Mouse (Mus musculus) neural tube, embryonic 13.5 days (tissue): ENCODE data around the gene Dazap1. TPM values are rescaled to one million over a fixed set of nuclear protein-coding genes. Genes with fewer than 3 reads are reported as not detected.

Source experiments
- ATAC-seq: fragments of 200-750 bp; cut with Nextera tagmentation; 2 replicates; pipeline ENCODE4 v1.8.0; 2017; ENCODE audit warnings: low read depth, mild to moderate bottlenecking, moderate TSS enrichment, moderate library complexity
- H3K27ac ChIP-seq: fragments of 300-500 bp; sonication (generic); replicated peaks from 2 replicates; pipeline ENCODE4 v1.5.1; 2015; ENCODE audit warnings: moderate library complexity, mild to moderate bottlenecking, inconsistent platforms
- H3K27me3 ChIP-seq: fragments of 300-500 bp; sonication (generic); 2 replicates; pipeline ENCODE4 v1.6.1; 2015; ENCODE audit warnings: mild to moderate bottlenecking, inconsistent platforms
- H3K36me3 ChIP-seq: fragments of 300-500 bp; sonication (generic); 2 replicates; pipeline ENCODE4 v1.6.1; 2015; ENCODE audit warnings: mild to moderate bottlenecking, inconsistent platforms
- H3K4me1 ChIP-seq: fragments of 300-500 bp; sonication (generic); replicated peaks from 2 replicates; pipeline ENCODE4 v1.6.1; 2015; ENCODE audit warnings: inconsistent platforms
- H3K4me2 ChIP-seq: fragments of 300-500 bp; sonication (generic); 2 replicates; pipeline ENCODE4 v1.6.1; 2015; ENCODE audit warnings: inconsistent platforms, mild to moderate bottlenecking, moderate library complexity
- H3K4me3 ChIP-seq: fragments of 300-500 bp; sonication (generic); 2 replicates; pipeline ENCODE4 v1.5.1; 2015; ENCODE audit warnings: mild to moderate bottlenecking, inconsistent platforms
- H3K9ac ChIP-seq: fragments of 300-500 bp; sonication (generic); 2 replicates; pipeline ENCODE4 v1.6.1; 2015; ENCODE audit warnings: moderate library complexity, mild to moderate bottlenecking, inconsistent platforms
- H3K9me3 ChIP-seq: fragments of 300-500 bp; sonication (generic); 2 replicates; pipeline ENCODE4 v1.6.1; 2016; ENCODE audit warnings: inconsistent platforms
- WGBS: fragments of 180-500 bp; shearing (Covaris S2); methylation state at CpG from one replicate; pipeline ENCODE4 v1.1.7; 2015; 5-methylcytosine and 5-hydroxymethylcytosine counted together
- polyA plus RNA-seq: library from polyadenylated mRNA; unstranded; fragments of >200 nt; fragmentation: Nextera tagmentation; extraction: Ambion mirVana; gene quantifications from 2 replicates; pipeline ENCODE4 v1.2.1, GENCODE M21; 2015

Dazap1 gene
- polyA plus RNA-seq, 1 experiment from 2014 or later: 59.8 TPM

DNA sequence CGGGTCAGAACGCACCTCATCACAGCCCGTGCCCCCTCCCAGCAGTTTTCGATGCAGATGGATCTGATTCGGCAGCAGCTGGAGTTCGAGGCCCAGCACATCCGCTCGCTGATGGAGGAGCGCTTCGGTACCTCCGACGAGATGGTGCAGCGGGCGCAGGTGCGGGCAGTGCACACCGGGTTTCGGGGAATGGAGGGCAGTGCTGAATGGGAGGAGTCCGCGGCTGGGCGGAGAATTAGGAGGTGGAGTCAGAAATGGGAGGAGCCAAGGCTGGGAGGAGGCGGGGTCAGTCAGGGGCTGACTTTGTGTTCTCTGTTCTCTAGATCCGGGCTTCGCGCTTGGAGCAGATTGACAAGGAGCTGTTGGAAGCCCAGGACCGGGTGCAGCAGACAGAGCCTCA is 43.6 kb downstream of the Dazap1 start:
- 14% methylated on average over 25 of the region's 25 CpGs for WGBS

DNA sequence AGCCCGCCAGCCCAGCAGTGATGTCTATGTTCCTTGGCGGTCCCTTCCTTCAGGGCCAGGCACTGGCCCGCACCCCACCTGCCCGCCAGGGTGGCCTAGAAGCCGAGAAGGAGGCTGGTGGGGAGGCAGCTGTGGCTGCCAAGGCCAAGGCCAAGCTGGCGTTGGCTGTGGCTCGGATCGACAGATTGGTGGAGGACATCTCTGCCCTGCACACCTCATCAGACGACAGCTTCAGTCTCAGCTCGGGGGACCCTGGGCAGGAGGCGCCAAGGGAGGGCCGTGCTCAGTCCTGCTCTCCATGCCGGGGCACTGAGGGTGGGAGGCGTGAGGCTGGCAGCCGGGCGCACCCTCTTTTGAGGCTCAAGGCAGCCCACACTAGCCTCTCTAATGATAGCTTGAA is 50.3 kb downstream of the Dazap1 start:
- no peak overlapping the region for H3K4me2 ChIP-seq
- WGBS: 87% methylated on average over 16 of the region's 16 CpGs
- H3K36me3 ChIP-seq: peaks cover 100% of the 10 kb centered on the region
- 0 out of 2 replicates have a peak overlapping the region, but pooled peaks have one; percentile 2 for H3K9ac ChIP-seq
- H3K27me3 ChIP-seq: peaks cover 25% of the 10 kb centered on the region; the same call in 1 of the 2 replicates
- no peak overlapping the region for H3K4me3 ChIP-seq
- ATAC-seq: no peak
- H3K9me3 ChIP-seq: no peaks in the 10 kb centered on the region
- H3K4me1 ChIP-seq: peaks cover 51% of the 10 kb centered on the region
- H3K27ac ChIP-seq: no peak overlapping the region

More for the DNA sequence above, 43.6 kb downstream of the Dazap1 start:
- Histone ChIP-seq H3K36me3 (peaks cover 82% of the 10 kb centered on the region), H3K27me3 (no peaks in the 10 kb centered on the region), H3K9ac (peak overlapping the region; percentile 22; the same call in 1 of the 2 replicates), H3K4me3 (peak overlapping the region; percentile 20; the same call in 1 of the 2 replicates), H3K27ac (no peak overlapping the region), H3K4me1 (peaks cover 61% of the 10 kb centered on the region), H3K4me2 (peak overlapping the region; percentile 37), H3K9me3 (no peaks in the 10 kb centered on the region)
- no peak for ATAC-seq

- Histone ChIP-seq H3K36me3 (peaks cover 100% of the 10 kb centered on the region), H3K4me2 (no peak overlapping the region), H3K9ac (0 out of 2 replicates have a peak overlapping the region, but pooled peaks have one; percentile 22), H3K27me3 (peaks cover 25% of the 10 kb centered on the region; the same call in 1 of the 2 replicates), H3K9me3 (no peaks in the 10 kb centered on the region), H3K27ac (no peak overlapping the region), H3K4me3 (0 out of 2 replicates have a peak overlapping the region, but pooled peaks have one; percentile 2), H3K4me1 (peaks cover 63% of the 10 kb centered on the region)
- no peak for ATAC-seq
- 68% methylated on average over 54 of the region's 54 CpGs for WGBS
These were observed 51.6 kb downstream of the Dazap1 start for GRCm38 (mm10) chr10:80312586-80313504.

- Histone ChIP-seq H3K27ac (no peak overlapping the region), H3K36me3 (peaks cover 98% of the 10 kb centered on the region), H3K4me1 (peaks cover 64% of the 10 kb centered on the region), H3K4me2 (no peak overlapping the region), H3K27me3 (peaks cover 25% of the 10 kb centered on the region; the same call in 1 of the 2 replicates), H3K9ac (0 out of 2 replicates have a peak overlapping the region, but pooled peaks have one; percentile 19), H3K9me3 (no peaks in the 10 kb centered on the region), H3K4me3 (no peak overlapping the region)
- WGBS: 46% methylated on average over 20 of the region's 20 CpGs
- no peak for ATAC-seq
These were observed 52.4 kb downstream of the Dazap1 start for GRCm38 (mm10) chr10:80313627-80314201.

- no peak overlapping the region for H3K4me3 ChIP-seq
- peaks cover 91% of the 10 kb centered on the region for H3K36me3 ChIP-seq
- peak overlapping the region; percentile 44; the same call in 1 of the 2 replicates for H3K9ac ChIP-seq
- H3K4me1 ChIP-seq: peaks cover 72% of the 10 kb centered on the region
- no peaks in the 10 kb centered on the region for H3K9me3 ChIP-seq
- no peak overlapping the region for H3K4me2 ChIP-seq
- 53% methylated on average over 16 of the region's 16 CpGs for WGBS
- H3K27me3 ChIP-seq: peaks cover 25% of the 10 kb centered on the region; the same call in 1 of the 2 replicates
- no peak for ATAC-seq
- H3K27ac ChIP-seq: no peak overlapping the region
These were observed 53.3 kb downstream of the Dazap1 start for GRCm38 (mm10) chr10:80314494-80315001.

- H3K9me3 ChIP-seq: no peaks in the 10 kb centered on the region
- no peak overlapping the region for H3K4me3 ChIP-seq
- H3K4me1 ChIP-seq: peaks cover 78% of the 10 kb centered on the region
- 53% methylated on average over 27 of the region's 27 CpGs for WGBS
- no peak overlapping the region for H3K4me2 ChIP-seq
- H3K36me3 ChIP-seq: peaks cover 84% of the 10 kb centered on the region
- H3K27ac ChIP-seq: no peak overlapping the region
- peak overlapping the region; percentile 44; the same call in 1 of the 2 replicates for H3K9ac ChIP-seq
- H3K27me3 ChIP-seq: peaks cover 25% of the 10 kb centered on the region; the same call in 1 of the 2 replicates
- ATAC-seq: no peak
These were observed 54.0 kb downstream of the Dazap1 start for GRCm38 (mm10) chr10:80315315-80315714.

- Histone ChIP-seq H3K27me3 (peaks cover 25% of the 10 kb centered on the region; the same call in 1 of the 2 replicates), H3K9ac (peak overlapping the region; percentile 4; the same call in 1 of the 2 replicates), H3K36me3 (peaks cover 73% of the 10 kb centered on the region), H3K4me1 (peaks cover 79% of the 10 kb centered on the region), H3K4me3 (no peak overlapping the region), H3K9me3 (no peaks in the 10 kb centered on the region), H3K4me2 (no peak overlapping the region), H3K27ac (0 out of 2 replicates have a peak overlapping the region, but pooled peaks have one; percentile 33)
- peak; percentile 7; the same call in 1 of the 2 replicates for ATAC-seq
- WGBS: 13% methylated on average over 11 of the region's 11 CpGs
These were observed 55.1 kb downstream of the Dazap1 start for GRCm38 (mm10) chr10:80316359-80316781.

DNA sequence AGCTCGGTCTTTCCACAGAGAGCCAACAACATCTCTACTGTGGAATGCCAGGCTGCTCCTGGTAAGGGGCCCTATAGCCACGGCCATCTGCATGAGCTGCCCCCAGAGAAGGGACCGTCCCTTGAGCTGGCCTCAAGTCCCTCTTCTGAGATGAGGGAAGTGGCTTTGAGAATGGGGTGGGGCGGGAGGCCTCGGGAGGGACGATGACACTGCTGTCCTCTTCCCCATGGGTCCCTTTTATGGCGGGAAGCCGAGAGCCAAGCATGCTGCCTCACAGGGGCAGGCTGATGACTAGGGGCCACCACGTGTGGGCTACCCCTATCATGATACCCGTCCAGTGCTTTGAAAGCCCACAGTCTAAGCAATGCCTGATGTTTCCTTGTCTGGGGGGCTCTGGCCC is 55.7 kb downstream of the Dazap1 start:
- Histone ChIP-seq H3K4me2 (no peak overlapping the region), H3K27me3 (peaks cover 20% of the 10 kb centered on the region; the same call in 1 of the 2 replicates), H3K9ac (no peak overlapping the region; the same call in 1 of the 2 replicates), H3K27ac (no peak overlapping the region; the same call in 1 of the 2 replicates), H3K36me3 (peaks cover 67% of the 10 kb centered on the region), H3K4me3 (no peak overlapping the region), H3K9me3 (no peaks in the 10 kb centered on the region), H3K4me1 (peaks cover 75% of the 10 kb centered on the region)
- ATAC-seq: no peak
- WGBS: 46% methylated on average over 10 of the region's 10 CpGs

- ATAC-seq: peak; percentile 33; the same call in 1 of the 2 replicates
- H3K4me1 ChIP-seq: peaks cover 59% of the 10 kb centered on the region
- peak within 1 kb of the TSS; percentile 78 for H3K9ac ChIP-seq
- peaks cover 33% of the 10 kb centered on the region for H3K36me3 ChIP-seq
- under 1% methylated on average over 34 of the region's 34 CpGs for WGBS
- H3K4me3 ChIP-seq: peak within 1 kb of the TSS; percentile 78
- peak within 1 kb of the TSS; percentile 96 for H3K4me2 ChIP-seq
- H3K9me3 ChIP-seq: no peaks in the 10 kb centered on the region
- H3K27me3 ChIP-seq: peaks cover 9% of the 10 kb centered on the region; the same call in 1 of the 2 replicates
- H3K27ac ChIP-seq: peak within 1 kb of the TSS; percentile 73; the same call in 1 of the 2 replicates
These were observed 59.1 kb downstream of the Dazap1 start, which contains the start of gene 2310011J03Rik for GRCm38 (mm10) chr10:80320340-80320760. TSS of gene 2310011J03Rik (minus strand) at chr10:80320537.

DNA sequence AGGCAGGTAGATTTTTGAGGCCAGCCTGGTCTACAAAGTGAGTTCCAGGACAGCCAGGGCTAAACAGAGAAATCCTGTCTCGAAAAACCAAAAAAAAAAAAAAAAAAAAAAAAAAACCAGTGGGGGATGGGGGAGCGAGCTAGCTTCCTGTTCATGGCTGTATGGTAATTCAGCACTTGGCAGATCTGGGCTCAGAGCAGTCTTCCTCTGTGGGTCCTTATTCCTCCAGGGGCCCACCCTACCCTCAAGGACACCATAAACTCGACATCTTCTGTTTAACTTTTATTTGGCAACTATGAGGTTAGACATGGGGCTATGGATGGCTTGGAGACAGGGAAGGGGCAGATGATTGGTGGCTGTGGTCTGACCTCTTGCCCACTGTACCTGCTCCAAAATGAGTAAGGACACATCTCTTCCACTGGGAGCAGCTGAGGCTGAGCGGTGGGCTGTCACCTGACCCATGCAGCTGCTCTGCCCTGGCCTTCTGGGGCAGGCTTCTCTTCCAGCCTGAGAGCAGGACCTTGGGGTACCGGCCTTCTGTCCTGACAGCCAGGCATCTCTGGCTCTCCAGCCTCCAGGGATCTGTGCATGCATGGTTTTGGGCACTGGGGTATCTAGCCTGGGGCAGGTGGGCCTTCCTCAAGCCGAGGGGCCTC is 59.9 kb downstream of the Dazap1 start:
- H3K4me1 ChIP-seq: peaks cover 51% of the 10 kb centered on the region
- no peaks in the 10 kb centered on the region for H3K9me3 ChIP-seq
- 76% methylated on average over 6 of the region's 6 CpGs for WGBS

More for the DNA sequence above, 59.9 kb downstream of the Dazap1 start:
- H3K27me3 ChIP-seq: peaks cover 14% of the 10 kb centered on the region; the same call in 1 of the 2 replicates
- no peak overlapping the region for H3K4me3 ChIP-seq
- no peak for ATAC-seq
- no peak overlapping the region for H3K4me2 ChIP-seq
- H3K27ac ChIP-seq: no peak overlapping the region
- no peak overlapping the region for H3K9ac ChIP-seq
- peaks cover 26% of the 10 kb centered on the region for H3K36me3 ChIP-seq
